ENCODE assay signal across 8 mouse cellular contexts in the genomic region with DNA sequence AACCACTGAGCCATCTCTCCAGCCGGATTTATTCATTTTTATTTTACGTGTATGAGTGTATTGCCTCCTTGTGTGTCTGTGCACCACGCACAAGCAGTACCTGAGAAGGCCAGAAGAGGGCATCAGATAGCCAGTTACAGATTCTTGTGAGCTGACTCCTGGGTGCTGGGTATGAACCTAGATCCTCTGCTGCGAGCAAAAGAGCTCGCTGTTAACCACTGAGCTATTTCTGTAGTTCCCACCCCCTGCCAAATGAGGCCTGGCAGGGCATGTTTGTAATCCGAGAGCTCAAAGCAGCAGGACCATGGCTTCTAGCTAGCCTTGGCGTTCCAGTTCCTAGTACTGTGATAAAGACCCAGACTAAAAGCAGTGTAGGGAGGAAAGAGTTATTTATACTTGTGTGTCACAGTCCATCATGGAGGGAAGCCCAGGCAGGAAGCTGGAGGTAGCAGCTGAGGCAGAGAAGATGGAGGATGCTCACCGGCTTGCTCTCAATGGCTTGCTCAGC. TPM values are rescaled to one million over a fixed set of nuclear protein-coding genes. Genes with fewer than 3 reads are reported as not detected.
DNase-seq lines count a peak whose midpoint lies in the region; ATAC-seq lines count a peak whose summit lies in the region.

No protein-coding gene starts in this region.

- peak; percentile 88 to 96 for DNase-seq in cerebellum, postnatal 36 days
- peak; percentile 86 to 90 for DNase-seq in frontal cortex, postnatal 36 days (ENCODE audit: low spot score in 2 of 2)
- DNase-seq in left cerebral cortex, adult 18-20 months (ENCODE audit: low spot score in 2 of 2) = peak; percentile 84 to 86
- DNase-seq in lung, postnatal 4 days = peak; percentile 84 to 93
- peak; percentile 81 for DNase-seq in right cerebral cortex, postnatal 14 days
- DNase-seq in urinary bladder, postnatal 25 days (ENCODE audit: low spot score) = peak; percentile 71

- no peaks in the 10 kb centered on the region for H3K27me3 ChIP-seq in hindbrain, embryonic 16.5 days (replicated peaks; ENCODE audit: control insufficient read depth, insufficient read depth, low read length)

- no peak overlapping the region for H3K27ac ChIP-seq in hindbrain, embryonic 16.5 days (ENCODE audit: low read depth, low read length)

- H3K4me2 ChIP-seq in hindbrain, embryonic 16.5 days (ENCODE audit: low read length) = no peak overlapping the region

- H3K4me3 ChIP-seq in hindbrain, embryonic 16.5 days (ENCODE audit: low read length) = no peak overlapping the region

- H3K9me3 ChIP-seq in hindbrain, embryonic 16.5 days (ENCODE audit: control insufficient read depth, low read length) = no peaks in the 10 kb centered on the region

- peak; percentile 72 for ATAC-seq in activated CD4-positive, CD25-positive, alpha-beta regulatory T cell, adult 4 months
- ATAC-seq in hindbrain, embryonic 16.5 days = peak; percentile 76

- no peak overlapping the region for H3K9ac ChIP-seq in hindbrain, embryonic 16.5 days (ENCODE audit: low read depth, low read length)

- 12% methylated on average over 8 of the region's 8 CpGs for WGBS in hindbrain, embryonic 16.5 days

- no peaks in the 10 kb centered on the region for H3K36me3 ChIP-seq in hindbrain, embryonic 16.5 days (ENCODE audit: control insufficient read depth, insufficient read depth, low read length)

- H3K4me1 ChIP-seq in hindbrain, embryonic 16.5 days (ENCODE audit: control insufficient read depth, insufficient read depth, low read depth, low read length) = no peaks in the 10 kb centered on the region

RNA-seq across cellular contexts. Expression of gene Scyl1, which starts 16.0 kb away (rescaled TPM):
- polyA plus RNA-seq in activated CD4-positive, CD25-positive, alpha-beta regulatory T cell, adult 4 months (2017; shearing (Covaris generic)) = 10 to 100 TPM in 1 of 2 experiments, 1 to 10 TPM in 1; 8.4 to 16.8 TPM
- 83.2 and 93.9 TPM in 2 replicates for polyA plus RNA-seq in hindbrain, embryonic 16.5 days (2015; fragmentation: Nextera tagmentation; extraction: Ambion mirVana)
- total RNA-seq in left cerebral cortex, adult 18-20 months (2021) = 10 to 100 TPM; 90.8 to 93.4 TPM

RNA-seq across cellular contexts. Expression of gene Ltbp3, which starts 46.5 kb away (rescaled TPM):
- not detected for polyA plus RNA-seq in activated CD4-positive, CD25-positive, alpha-beta regulatory T cell, adult 4 months (2017; shearing (Covaris generic))
- polyA plus RNA-seq in hindbrain, embryonic 16.5 days (2015; fragmentation: Nextera tagmentation; extraction: Ambion mirVana) = 11.6 and 15.4 TPM in 2 replicates
- total RNA-seq in left cerebral cortex, adult 18-20 months (2021) = 10 to 100 TPM; 37.2 to 41.8 TPM

RNA-seq across cellular contexts. Expression of gene Fam89b, which starts 57.7 kb away (rescaled TPM):
- polyA plus RNA-seq in activated CD4-positive, CD25-positive, alpha-beta regulatory T cell, adult 4 months (2017; shearing (Covaris generic)) = 10 to 100 TPM; 20.1 to 44.7 TPM
- 118 and 128 TPM in 2 replicates for polyA plus RNA-seq in hindbrain, embryonic 16.5 days (2015; fragmentation: Nextera tagmentation; extraction: Ambion mirVana)
- total RNA-seq in left cerebral cortex, adult 18-20 months (2021) = 10 to 100 TPM; 24.4 to 30.9 TPM

Comparison
In these comparisons a context has a peak if more than half of its experiments do, and no peak if none do; other contexts are left out.
1. RNA of gene Ltbp3, which starts 46.5 kb away (polyA plus RNA-seq): 11.6 to 15.4 TPM in hindbrain, embryonic 16.5 days; not detected in activated CD4-positive, CD25-positive, alpha-beta regulatory T cell, adult 4 months; every median in the first group is over 10 times any median in the second.
2. Peak in every context shown above with its lines, with median percentiles within 50 percentile points of each other: DNase-seq.